Mouse (Mus musculus) CH12.LX (cell line): ENCODE results near the gene Tmc8. TPM values are rescaled to one million over a fixed set of nuclear protein-coding genes. Genes with fewer than 3 reads are reported as not detected.

Experiments used
- DNase-seq: peaks from one replicate; pipeline ENCODE4 v3.0.0-alpha.2; 2013; ENCODE audit errors: extremely low read depth
- H3K27ac ChIP-seq: 2 replicates; pipeline ENCODE4 v1.5.1; 2012; ENCODE audit warnings: low read depth, mild to moderate bottlenecking, control low read depth, moderate library complexity; ENCODE audit not compliant: insufficient read depth
- H3K27me3 ChIP-seq: replicated peaks from 2 replicates; pipeline ENCODE3; 2012; ENCODE audit warnings: inconsistent platforms
- H3K36me3 ChIP-seq, 2 experiments: replicated peaks in 1 of 2; 2 replicates each; pipeline versions ENCODE3 to v1.6.1; 2012; ENCODE audit warnings: inconsistent platforms in 1 of 2, low read length in 1 of 2, mild to moderate bottlenecking in 1 of 2, mixed read lengths in 1 of 2, moderate library complexity in 1 of 2; ENCODE audit not compliant: control insufficient read depth in 1 of 2, insufficient read depth in 1 of 2
- H3K4me1 ChIP-seq, 2 experiments: 2 replicates each; pipeline ENCODE4 v1.6.1; 2012; ENCODE audit warnings: inconsistent platforms in 1 of 2, moderate library complexity in 1 of 2; ENCODE audit not compliant: insufficient read depth in 2 of 2, control insufficient read depth in 1 of 2
- H3K4me2 ChIP-seq: 2 replicates; pipeline ENCODE4 v1.6.1; 2012; ENCODE audit warnings: low read depth, mild to moderate bottlenecking, control low read depth; ENCODE audit not compliant: poor library complexity, insufficient read depth, severe bottlenecking
- H3K4me3 ChIP-seq, 3 experiments: fragments of 150-350 bp in 1 of 3; sonication (generic) in 1 of 3; replicated peaks in 1 of 3; 2 replicates each; pipeline versions ENCODE3 to v1.5.1; 2011 to 2012; ENCODE audit warnings: low read depth in 2 of 3, low read length in 2 of 3, mild to moderate bottlenecking in 2 of 3, moderate library complexity in 2 of 3, control low read depth in 1 of 3, improper control_type of control experiment in 1 of 3, inconsistent platforms in 1 of 3, mixed read lengths in 1 of 3; ENCODE audit not compliant: poor library complexity in 1 of 3
- H3K79me2 ChIP-seq: replicated peaks from 2 replicates; pipeline ENCODE4 v1.6.1; 2012; ENCODE audit warnings: mild to moderate bottlenecking, moderate library complexity; ENCODE audit not compliant: control insufficient read depth, poor library complexity, insufficient read depth, severe bottlenecking; ENCODE audit errors: extremely low read depth
- H3K9ac ChIP-seq: 2 replicates; pipeline ENCODE4 v1.6.1; 2012; ENCODE audit warnings: low read depth, mild to moderate bottlenecking, control low read depth, moderate library complexity; ENCODE audit not compliant: insufficient read depth
- H3K9me3 ChIP-seq: replicated peaks from 2 replicates; pipeline ENCODE3; 2012; ENCODE audit warnings: low read length, inconsistent platforms, mixed read lengths
- CHD1 ChIP-seq: IDR thresholded peaks from 2 replicates; pipeline ENCODE4 v1.6.1; 2012; ENCODE audit warnings: low read depth, low read length, improper control_type of control experiment, inconsistent platforms
- CHD2 ChIP-seq: IDR thresholded peaks from 2 replicates; pipeline ENCODE4 v1.6.1; 2011; ENCODE audit warnings: low read length, improper control_type of control experiment
- CTCF ChIP-seq, 2 experiments: IDR thresholded peaks in 1 of 2; conservative IDR thresholded peaks in 1 of 2; 2 replicates each; pipeline ENCODE4 v1.5.1; 2011 to 2012; ENCODE audit warnings: low read depth in 2 of 2, low read length in 2 of 2, improper control_type of control experiment in 1 of 2, inconsistent platforms in 1 of 2, mild to moderate bottlenecking in 1 of 2, moderate library complexity in 1 of 2
- ELF1 ChIP-seq: IDR thresholded peaks from 2 replicates; pipeline ENCODE4 v1.6.1; 2014; ENCODE audit warnings: low read depth, mild to moderate bottlenecking, inconsistent platforms, low read length, improper control_type of control experiment
- EP300 ChIP-seq: IDR thresholded peaks from 2 replicates; pipeline ENCODE4 v1.6.1; 2011; ENCODE audit warnings: low read length, improper control_type of control experiment
- ETS1 ChIP-seq: conservative IDR thresholded peaks from 2 replicates; pipeline ENCODE4 v1.6.1; 2012; ENCODE audit warnings: low read depth, mild to moderate bottlenecking, inconsistent platforms, low read length, improper control_type of control experiment, moderate library complexity
- GABPA ChIP-seq: IDR thresholded peaks from 2 replicates; pipeline ENCODE4 v1.6.1; 2012; ENCODE audit warnings: low read depth, low read length, improper control_type of control experiment, inconsistent platforms; ENCODE audit not compliant: insufficient replicate concordance
- HCFC1 ChIP-seq: IDR thresholded peaks from 2 replicates; pipeline ENCODE4 v1.6.1; 2012; ENCODE audit warnings: low read depth, mild to moderate bottlenecking, inconsistent platforms, low read length, improper control_type of control experiment
- IRF4 ChIP-seq: IDR thresholded peaks from 2 replicates; pipeline ENCODE4 v1.6.1; 2014; ENCODE audit warnings: low read depth, mild to moderate bottlenecking, inconsistent platforms, low read length, improper control_type of control experiment
- JUN ChIP-seq: IDR thresholded peaks from 2 replicates; pipeline ENCODE4 v1.6.1; 2011; ENCODE audit warnings: low read depth, mild to moderate bottlenecking, low read length, improper control_type of control experiment, moderate library complexity; ENCODE audit not compliant: insufficient read depth
- JUND ChIP-seq: conservative IDR thresholded peaks from 2 replicates; pipeline ENCODE4 v1.6.1; 2011; ENCODE audit warnings: low read depth, low read length, improper control_type of control experiment
- KAT2A ChIP-seq: IDR thresholded peaks from 2 replicates; pipeline ENCODE4 v1.6.1; 2012; ENCODE audit warnings: low read length, improper control_type of control experiment, inconsistent platforms; ENCODE audit not compliant: insufficient replicate concordance
- MAFK ChIP-seq: IDR thresholded peaks from 2 replicates; pipeline ENCODE4 v1.6.1; 2011; ENCODE audit warnings: low read length, improper control_type of control experiment; ENCODE audit not compliant: insufficient replicate concordance
- MAX ChIP-seq: IDR thresholded peaks from 2 replicates; pipeline ENCODE4 v1.6.1; 2011; ENCODE audit warnings: low read length, improper control_type of control experiment
- MAZ ChIP-seq: IDR thresholded peaks from 2 replicates; pipeline ENCODE4 v1.6.1; 2012; ENCODE audit warnings: low read depth, mild to moderate bottlenecking, inconsistent platforms, low read length, improper control_type of control experiment, moderate library complexity
- MEF2A ChIP-seq: IDR thresholded peaks from 2 replicates; pipeline ENCODE4 v1.6.1; 2014; ENCODE audit warnings: low read depth, mild to moderate bottlenecking, inconsistent platforms, low read length, improper control_type of control experiment, borderline replicate concordance
- MXI1 ChIP-seq: IDR thresholded peaks from 2 replicates; pipeline ENCODE4 v1.6.1; 2011; ENCODE audit warnings: mild to moderate bottlenecking, low read depth, low read length, improper control_type of control experiment
- MYC ChIP-seq: IDR thresholded peaks from 2 replicates; pipeline ENCODE4 v1.6.1; 2011; ENCODE audit warnings: low read depth, mild to moderate bottlenecking, improper control_type of control experiment, low read length
- NELFE ChIP-seq: IDR thresholded peaks from 2 replicates; pipeline ENCODE4 v1.6.1; 2011; ENCODE audit warnings: low read depth, low read length, improper control_type of control experiment
- NRF1 ChIP-seq: IDR thresholded peaks from 2 replicates; pipeline ENCODE4 v1.6.1; 2014; ENCODE audit warnings: low read depth, mild to moderate bottlenecking, inconsistent platforms, low read length, improper control_type of control experiment, moderate library complexity
- PAX5 ChIP-seq: IDR thresholded peaks from 2 replicates; pipeline ENCODE4 v1.6.1; 2012; ENCODE audit warnings: low read length, inconsistent platforms, mixed read lengths
- POLR2A ChIP-seq: IDR thresholded peaks from 2 replicates; pipeline ENCODE4 v1.6.1; 2011; ENCODE audit warnings: low read depth, mild to moderate bottlenecking, improper control_type of control experiment, low read length
- POLR2AphosphoS2 ChIP-seq: IDR thresholded peaks from 2 replicates; pipeline ENCODE4 v1.6.1; 2011; ENCODE audit warnings: low read depth, low read length, improper control_type of control experiment
- RAD21 ChIP-seq: IDR thresholded peaks from 2 replicates; pipeline ENCODE4 v1.6.1; 2011; ENCODE audit warnings: low read depth, mild to moderate bottlenecking, low read length, improper control_type of control experiment, moderate library complexity
- RCOR1 ChIP-seq: conservative IDR thresholded peaks from 2 replicates; pipeline ENCODE4 v1.6.1; 2012; ENCODE audit warnings: low read depth, mild to moderate bottlenecking, inconsistent platforms, low read length, improper control_type of control experiment
- SMC3 ChIP-seq: IDR thresholded peaks from 2 replicates; pipeline ENCODE4 v1.6.1; 2011; ENCODE audit warnings: low read depth, low read length, improper control_type of control experiment
- TBP ChIP-seq: conservative IDR thresholded peaks from 2 replicates; pipeline ENCODE4 v1.6.1; 2011; ENCODE audit warnings: low read depth, low read length, improper control_type of control experiment
- TCF12 ChIP-seq: IDR thresholded peaks from 2 replicates; pipeline ENCODE4 v1.6.1; 2014; ENCODE audit warnings: low read depth, mild to moderate bottlenecking, inconsistent platforms, low read length, improper control_type of control experiment
- UBTF ChIP-seq: IDR thresholded peaks from 2 replicates; pipeline ENCODE4 v1.6.1; 2012; ENCODE audit warnings: low read depth, mild to moderate bottlenecking, inconsistent platforms, low read length, improper control_type of control experiment, moderate library complexity
- USF1 ChIP-seq: IDR thresholded peaks from 2 replicates; pipeline ENCODE4 v1.6.1; 2014; ENCODE audit warnings: low read depth, mild to moderate bottlenecking, inconsistent platforms, low read length, improper control_type of control experiment
- USF2 ChIP-seq: conservative IDR thresholded peaks from 2 replicates; pipeline ENCODE4 v1.6.1; 2011; ENCODE audit warnings: low read depth, low read length, improper control_type of control experiment
- ZC3H11A ChIP-seq: IDR thresholded peaks from 2 replicates; pipeline ENCODE4 v1.6.1; 2012; ENCODE audit warnings: low read depth, mild to moderate bottlenecking, inconsistent platforms, low read length, improper control_type of control experiment
- ZMIZ1 ChIP-seq: IDR thresholded peaks from 2 replicates; pipeline ENCODE4 v1.6.1; 2012; ENCODE audit warnings: low read depth, mild to moderate bottlenecking, inconsistent platforms, low read length, improper control_type of control experiment
- ZNF384 ChIP-seq: IDR thresholded peaks from 2 replicates; pipeline ENCODE4 v1.6.1; 2012; ENCODE audit warnings: low read depth, low read length, improper control_type of control experiment, inconsistent platforms
- dilution Hi-C: fragments of 300-500 bp; cut with MboI; formaldehyde crosslinking; loops from 2 replicates; pipeline ENCODE4 v1.14.3; 2020; ENCODE audit warnings: low sequenced_read_pairs; ENCODE audit not compliant: extremely low pct_unique_long_range_greater_than_20kb, extremely low pct_ligation_motif_present
- in situ Hi-C: fragments of 300-500 bp; cut with MboI; formaldehyde crosslinking; loops from 3 replicates; pipeline ENCODE4 v1.14.3; 2019; ENCODE audit warnings: low sequenced_read_pairs, low pct_ligation_motif_present, low pct_unique_long_range_greater_than_20kb, mixed read lengths
- polyA plus RNA-seq: library from polyadenylated mRNA; unstranded; fragments of >175 nt; gene quantifications from 2 replicates; pipeline ENCODE4 v1.2.1, GENCODE M21; 2012; ENCODE audit warnings: low read depth; ENCODE audit not compliant: insufficient read length
- total RNA-seq, 2 experiments: library from RNA; depleted of rRNA; stranded (reverse); fragments of 300-350 nt in 1 of 2; fragments of >200 nt in 1 of 2; gene quantifications; 2 replicates each; pipeline ENCODE4 v1.2.3; 2012 to 2014

Tmc8 gene
- total and polyA plus RNA-seq, 3 experiments = 2.2 to 9.8 (median 6.1) TPM

- in situ Hi-C loops = no loop called here
- H3K27ac ChIP-seq = peak overlapping the region; percentile 86; the same call in 1 of the 2 replicates
- peak; percentile 48 for DNase-seq
Measured at GRCm38 (mm10) chr11:117800038-117800437, 18.2 kb downstream of the Tmc8 start.

GRCm38 (mm10) chr11:117801650-117802049 lies 19.8 kb downstream of the Tmc8 start:
- no peak overlapping the region for H3K4me2 ChIP-seq
- no peak overlapping the region for H3K27ac ChIP-seq
- no peak for DNase-seq
- H3K36me3 ChIP-seq = peaks cover 0 to 25% of the 10 kb centered on the region in 2 experiments
- no peak overlapping the region for H3K9ac ChIP-seq
- dilution Hi-C loops = no loop called here
- H3K9me3 ChIP-seq = no peaks in the 10 kb centered on the region
- no peak for TF ChIP-seq POLR2A
- no peak for TF ChIP-seq UBTF
- TF ChIP-seq MAX = no peak
- TF ChIP-seq NRF1 = no peak
- TF ChIP-seq GABPA = no peak
- TF ChIP-seq JUN = no peak
- TF ChIP-seq MAFK = no peak
- no peak for TF ChIP-seq CHD2
- TF ChIP-seq, all 38 proteins: peak for 0
- Histone ChIP-seq H3K4me3 (no peak overlapping the region), H3K79me2 (no peaks in the 10 kb centered on the region), H3K27me3 (no peaks in the 10 kb centered on the region), H3K4me1 (peaks cover 44 to 84% of the 10 kb centered on the region in 2 experiments)
- in situ Hi-C loops = no loop called here

More at GRCm38 (mm10) chr11:117800038-117800437, 18.2 kb downstream of the Tmc8 start:
- dilution Hi-C loops = no loop called here
- Histone ChIP-seq H3K27me3 (no peaks in the 10 kb centered on the region), H3K4me1 (peaks cover 49 to 84% of the 10 kb centered on the region in 2 experiments), H3K36me3 (peaks cover 0 to 14% of the 10 kb centered on the region in 2 experiments), H3K9me3 (no peaks in the 10 kb centered on the region), H3K4me2 (no peak overlapping the region), H3K9ac (no peak overlapping the region), H3K4me3 (no peak overlapping the region), H3K79me2 (no peaks in the 10 kb centered on the region)
- TF ChIP-seq USF1 (no peak), MAZ (no peak), IRF4 (peak; percentile 59), NRF1 (no peak), HCFC1 (no peak), USF2 (no peak), RCOR1 (no peak), SMC3 (no peak), RAD21 (no peak), TBP (no peak), ELF1 (no peak), ETS1 (peak; percentile 53), CTCF (conservative IDR thresholded peaks at IDR 0.05 in 1 of 2, IDR thresholded peaks at IDR 0.05 in 1 of 2; ENCODE audit: low read depth in 2 of 2, low read length in 2 of 2) (no peak), MXI1 (no peak), JUN (no peak), PAX5 (no peak), CHD2 (no peak), ZMIZ1 (no peak), MAX (no peak), MYC (no peak), POLR2A (no peak), TCF12 (no peak), KAT2A (no peak), JUND (no peak), CHD1 (no peak), EP300 (0 out of 2 replicates have a peak, but pooled peaks have one; percentile 22), GABPA (no peak), NELFE (no peak), MEF2A (peak; percentile 90), ZC3H11A (no peak), POLR2AphosphoS2 (no peak), ZNF384 (no peak), UBTF (no peak)
